Mouse (Mus musculus) testis, postnatal 14 days (tissue): ENCODE results near the gene Agpat3.

Source experiments
- DNase-seq: peaks from one replicate; pipeline ENCODE4 v3.0.0; 2021; ENCODE audit warnings: low spot score

Gene Agpat3

GRCm38 (mm10) chr10:78351887-78352665 is at the start of gene Agpat3:
Gene Agpat3 (minus strand): TSS chr10:78352489.
- DNase-seq: peak; percentile 58

DNA sequence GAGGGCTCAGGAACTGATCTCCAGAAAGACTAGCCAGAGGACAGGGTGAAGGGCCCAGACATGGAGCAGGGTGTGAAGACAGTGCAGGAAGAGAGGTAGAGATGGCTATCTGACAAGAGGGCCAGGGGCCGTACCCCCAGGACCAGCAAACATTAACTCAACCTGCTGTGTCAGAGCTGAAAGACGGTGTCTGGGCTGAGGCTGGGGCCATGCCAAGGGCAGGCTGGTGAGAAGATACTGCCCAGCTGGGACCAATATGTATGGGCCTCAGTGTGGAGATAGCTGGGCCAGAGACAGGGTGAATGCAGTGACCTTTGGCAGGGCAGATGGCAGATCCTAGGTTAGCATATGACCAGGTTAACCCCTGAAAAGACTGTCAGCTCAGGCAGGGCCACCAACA is 48.8 kb upstream of the Agpat3 start:
- no peak for DNase-seq

GRCm38 (mm10) chr10:78399090-78399657 is 46.9 kb upstream of the Agpat3 start:
- no peak for DNase-seq

- DNase-seq: no peak
These were observed 44.3 kb upstream of the Agpat3 start for GRCm38 (mm10) chr10:78396625-78396885.

GRCm38 (mm10) chr10:78395819-78396624 is 43.7 kb upstream of the Agpat3 start:
- DNase-seq: peak; percentile 88

DNA sequence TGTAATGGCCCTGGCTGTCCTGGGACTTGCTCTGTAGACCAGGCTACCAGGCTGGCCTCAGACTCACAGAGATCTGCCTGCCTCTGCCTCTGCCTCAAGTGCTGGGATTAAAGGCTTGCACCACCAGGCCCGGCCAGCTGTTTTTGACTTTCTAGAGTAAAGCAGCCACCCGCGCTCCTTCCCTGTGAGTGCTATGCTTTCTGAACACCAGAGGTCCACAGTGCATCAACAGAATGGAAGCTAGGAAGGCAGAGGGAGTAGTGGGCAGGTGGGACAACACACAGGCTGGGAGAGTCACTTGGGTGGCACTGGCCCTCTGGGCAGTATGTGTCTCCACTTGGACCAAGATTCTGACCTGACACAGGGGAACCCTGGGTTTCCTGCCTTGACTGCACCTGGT is 43.1 kb upstream of the Agpat3 start:
- no peak for DNase-seq

- peak; percentile 76 for DNase-seq
These were observed 39.8 kb upstream of the Agpat3 start for GRCm38 (mm10) chr10:78392072-78392471.

GRCm38 (mm10) chr10:78390982-78391470 is 38.7 kb upstream of the Agpat3 start:
- no peak for DNase-seq

- no peak for DNase-seq
These were observed 36.1 kb upstream of the Agpat3 start for GRCm38 (mm10) chr10:78388216-78388980.

GRCm38 (mm10) chr10:78385520-78385919 is 33.2 kb upstream of the Agpat3 start:
- no peak for DNase-seq

DNA sequence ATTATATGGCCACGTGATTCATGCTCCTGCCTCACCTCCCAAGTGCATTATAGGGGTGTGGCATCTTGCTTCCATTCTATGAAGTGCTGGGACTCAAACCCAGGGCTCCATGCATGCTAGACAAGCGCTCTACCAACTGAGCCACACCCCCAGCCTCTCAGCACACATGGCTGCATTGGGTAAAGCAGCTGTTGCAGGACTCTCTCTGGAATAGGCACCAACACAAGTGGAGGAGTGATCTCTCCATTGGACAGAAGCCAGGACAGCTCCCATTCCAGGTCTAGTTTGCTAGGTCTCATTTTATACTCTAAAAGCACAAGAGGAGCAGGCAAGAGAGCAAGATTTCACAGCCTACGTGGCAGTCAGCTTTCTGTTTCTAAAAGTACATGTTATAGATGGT is 31.3 kb upstream of the Agpat3 start:
- DNase-seq: no peak

- no peak for DNase-seq
These were observed 26.2 kb upstream of the Agpat3 start for GRCm38 (mm10) chr10:78378516-78378915.

- DNase-seq: no peak
These were observed 20.7 kb upstream of the Agpat3 start for GRCm38 (mm10) chr10:78372681-78373668.

GRCm38 (mm10) chr10:78371746-78372145 is 19.5 kb upstream of the Agpat3 start:
- no peak for DNase-seq

- no peak for DNase-seq
These were observed 15.3 kb upstream of the Agpat3 start for GRCm38 (mm10) chr10:78367586-78367985.

GRCm38 (mm10) chr10:78366851-78367312 is 14.6 kb upstream of the Agpat3 start:
- no peak for DNase-seq

DNA sequence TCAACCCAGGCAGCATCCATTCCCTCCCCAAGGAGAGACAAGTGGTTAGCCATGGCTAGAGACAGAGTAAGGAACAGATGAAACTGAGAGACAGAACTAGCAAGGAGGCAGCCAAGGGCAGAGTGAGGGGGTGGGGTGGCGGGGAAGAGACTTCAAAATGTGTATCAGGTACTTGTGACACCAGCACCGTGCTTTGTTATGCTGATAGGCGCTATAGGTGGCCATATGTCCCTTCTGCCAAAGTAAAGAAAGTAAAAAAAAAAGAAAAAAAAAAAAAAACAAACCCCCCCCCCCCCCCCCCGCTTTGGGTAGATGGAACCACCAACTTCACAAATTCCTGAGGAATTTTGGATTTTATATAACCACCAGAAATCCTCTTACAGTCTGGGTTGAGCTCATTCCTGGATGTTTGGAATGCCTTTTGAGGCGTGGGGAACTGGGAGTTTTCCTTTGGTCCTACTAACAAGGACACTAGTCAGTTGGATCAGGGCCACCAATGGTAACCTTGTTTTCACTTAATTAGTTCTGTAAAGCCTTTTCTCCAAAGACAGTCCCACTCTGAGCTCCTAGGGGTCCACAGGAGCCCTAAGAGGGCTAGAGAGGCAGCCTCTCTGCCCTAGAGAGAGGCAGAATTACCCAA is 14.0 kb upstream of the Agpat3 start:
- no peak for DNase-seq

DNA sequence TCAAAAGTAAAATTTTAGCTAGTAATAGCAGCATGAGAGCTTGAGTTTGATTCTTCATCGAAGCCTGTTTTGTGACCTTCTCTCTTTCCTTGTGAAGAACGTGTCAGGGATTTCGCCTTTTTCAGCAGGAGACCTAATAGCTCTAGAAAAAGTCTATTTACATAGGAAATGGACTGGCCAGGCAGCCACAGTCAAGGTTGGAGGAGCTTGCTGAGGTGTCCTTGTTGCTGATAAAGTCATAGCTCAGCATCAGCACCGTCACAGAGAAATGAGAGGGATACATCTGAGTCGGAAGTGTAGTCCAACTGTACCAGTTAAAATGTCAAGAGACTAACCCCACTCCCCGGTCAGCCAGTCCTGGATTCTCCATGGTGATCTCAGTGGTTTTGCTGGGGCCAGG is 13.3 kb upstream of the Agpat3 start:
- DNase-seq: no peak

- DNase-seq: no peak
These were observed 11.8 kb upstream of the Agpat3 start for GRCm38 (mm10) chr10:78364106-78364505.

DNA sequence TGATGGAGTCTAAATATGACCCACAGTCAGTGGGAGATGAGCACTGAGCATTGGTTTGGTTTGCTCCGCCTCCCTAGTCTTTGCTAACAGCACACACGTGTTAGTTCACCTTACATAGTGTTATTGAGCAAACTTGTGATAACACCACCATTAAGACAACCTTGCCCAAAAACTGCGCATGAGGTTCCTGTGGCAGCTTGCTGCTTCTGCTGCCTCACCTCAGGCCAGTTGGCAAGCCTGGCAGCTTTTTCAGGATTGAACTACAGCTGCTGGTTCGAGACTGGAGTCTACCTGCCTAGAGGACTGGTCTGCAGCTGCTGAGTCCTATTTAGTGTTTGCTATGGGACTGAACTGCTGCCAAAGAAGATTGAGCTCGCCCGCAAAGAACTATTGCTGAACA is 11.1 kb upstream of the Agpat3 start:
- DNase-seq: no peak
